Mouse (Mus musculus): ENCODE measurements at regions not wholly inside any gene's neighbourhood (a gene's known extent, or its start where the extent isn't known, plus 50 kb on each side); places are given as distances from the start of the nearest gene placed in this dataset.

DNA sequence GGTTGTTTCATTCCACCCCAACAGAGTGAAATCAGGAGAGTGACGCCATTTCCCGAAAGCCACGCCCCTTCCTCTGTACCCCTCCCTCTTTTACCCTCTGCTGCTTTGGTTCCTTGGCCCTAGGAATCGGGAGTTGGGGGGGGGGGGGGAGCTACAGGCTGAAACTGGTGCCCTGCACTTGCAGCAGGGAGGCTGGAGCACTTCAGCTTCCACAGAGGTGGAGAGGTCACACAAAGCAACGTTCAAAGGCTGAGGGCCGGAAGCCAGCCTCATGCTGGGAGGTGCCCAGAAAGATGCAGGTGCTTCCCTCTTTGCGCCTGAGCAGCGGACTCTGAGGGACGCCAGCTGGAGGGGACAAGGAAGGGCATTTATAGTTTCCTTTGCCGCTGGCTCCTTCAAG lies 69.1 kb upstream of the Rapgef5 start:
- TF ChIP-seq CTCF (IDR thresholded peaks at IDR 0.05; ENCODE audit: low read depth) (no peak), EP300 (IDR thresholded peaks at IDR 0.05; ENCODE audit: low read depth) (no peak)
